Mouse (Mus musculus): ENCODE measurements around the gene Olfr666.
"Not testable (repeated sequence)": the region's sequence is repeated elsewhere in the genome, so short reads cannot be mapped to it uniquely, and the experiment has no call there.

The Olfr666 gene

DNA sequence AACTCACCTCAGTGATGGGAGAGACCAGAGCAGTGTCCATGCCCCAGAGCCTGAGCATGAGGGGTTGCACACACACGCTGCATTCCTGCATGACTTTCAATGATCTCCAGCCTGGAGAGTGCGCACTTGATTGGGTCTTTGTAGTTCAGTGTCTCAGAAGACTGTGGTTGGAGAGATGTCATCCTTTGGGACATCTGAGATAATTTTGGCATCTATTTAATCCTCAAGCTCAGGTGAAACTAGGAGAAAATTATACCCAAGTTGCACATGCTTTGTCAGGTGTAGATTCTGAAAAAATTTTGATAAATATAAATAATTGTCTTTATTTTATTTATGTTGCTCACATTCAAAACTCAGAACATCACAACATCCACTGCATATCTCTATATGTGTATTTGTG lies at the start of gene Olfr666:
Gene Olfr666, minus strand, starts transcription at position 101 of the 400 bp plus-strand sequence.
- DNase-seq = no peak

DNA sequence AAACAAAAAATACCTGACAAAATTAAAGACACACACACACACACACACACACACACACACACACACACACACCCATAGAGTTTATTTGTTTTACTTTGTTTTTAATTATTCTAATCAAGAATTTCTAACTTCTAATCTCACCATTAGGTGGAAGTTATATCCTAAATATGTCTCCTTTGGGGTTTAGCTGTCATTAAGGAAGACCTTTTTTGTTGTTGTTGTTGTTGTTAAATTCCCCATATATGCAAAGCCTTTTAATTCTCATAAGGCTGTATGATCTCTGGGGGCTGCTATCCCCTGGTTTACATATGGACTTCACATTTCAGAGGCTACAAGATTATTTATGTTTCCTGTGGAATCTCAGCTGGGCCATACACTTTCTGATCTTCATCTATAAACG lies 38.2 kb upstream of the Olfr666 start, which contains the start of gene Olfr669:
Gene Olfr669, plus strand, starts transcription at position 301 of the 400 bp plus-strand sequence.
- DNase-seq = no peak

DNA sequence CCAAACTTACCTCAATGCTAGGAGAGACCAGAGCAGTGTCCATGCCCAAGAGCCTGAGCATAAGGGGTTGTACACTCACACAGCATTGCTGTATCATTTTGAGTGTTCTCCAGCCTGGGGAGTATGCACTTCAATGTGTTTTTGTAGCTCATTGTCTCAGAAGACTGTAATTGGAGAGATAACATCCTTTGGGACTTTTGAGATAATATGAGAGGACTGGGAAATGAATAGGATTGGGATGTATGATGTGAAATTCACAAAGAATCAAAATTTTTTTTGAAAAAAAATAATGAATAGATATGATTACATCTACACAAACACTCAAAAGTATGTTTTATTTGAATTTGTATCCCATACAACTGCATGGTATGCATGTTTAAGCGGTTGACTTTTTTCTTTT lies 32.2 kb upstream of the Olfr666 start, which contains the start of gene Olfr668:
Gene Olfr668, minus strand, starts transcription at position 101 of the 400 bp plus-strand sequence.
- no peak for DNase-seq

DNA sequence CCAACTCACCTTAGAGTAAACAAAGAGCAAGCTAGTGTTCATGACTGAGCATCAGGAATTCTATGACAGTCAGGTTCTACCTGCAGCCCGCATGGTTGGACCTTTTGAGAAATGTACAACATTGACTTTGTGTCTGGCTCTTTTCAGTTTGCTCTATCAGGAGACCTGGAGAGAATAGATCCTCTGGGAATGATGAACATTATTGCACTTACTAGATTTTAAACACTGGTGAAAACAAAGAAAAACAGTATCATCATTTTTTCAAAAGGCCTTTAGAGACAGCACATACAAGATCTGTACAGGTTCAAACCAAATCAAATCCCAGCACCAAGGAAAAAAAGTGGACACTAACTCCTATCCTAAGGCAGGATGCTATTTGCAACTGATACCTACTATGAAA lies 25.6 kb upstream of the Olfr666 start, which contains the start of gene Olfr667:
Gene Olfr667, minus strand, starts transcription at position 101 of the 400 bp plus-strand sequence.
- DNase-seq = no peak

DNA sequence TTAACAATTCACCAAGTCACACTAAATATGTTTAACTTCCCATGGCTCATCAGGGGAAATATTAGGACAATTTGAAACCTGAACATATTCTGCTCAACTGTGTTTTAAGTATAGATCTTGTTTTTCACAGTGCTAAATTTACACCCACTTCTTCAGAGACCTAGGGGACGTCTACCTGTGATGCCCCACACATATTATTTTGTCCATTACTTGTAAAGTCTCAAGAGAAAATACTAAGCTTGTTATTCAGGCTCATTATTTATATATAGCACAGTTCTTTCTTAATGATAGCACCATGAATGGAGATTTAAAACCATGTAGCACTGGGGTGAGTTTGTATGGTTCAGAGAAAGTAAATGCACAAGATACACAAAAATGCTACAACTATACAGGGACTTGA lies 18.0 kb downstream of the Olfr666 start, which contains the start of gene Olfr665:
Gene Olfr665, plus strand, starts transcription at position 301 of the 400 bp plus-strand sequence.
- DNase-seq = no peak

DNA sequence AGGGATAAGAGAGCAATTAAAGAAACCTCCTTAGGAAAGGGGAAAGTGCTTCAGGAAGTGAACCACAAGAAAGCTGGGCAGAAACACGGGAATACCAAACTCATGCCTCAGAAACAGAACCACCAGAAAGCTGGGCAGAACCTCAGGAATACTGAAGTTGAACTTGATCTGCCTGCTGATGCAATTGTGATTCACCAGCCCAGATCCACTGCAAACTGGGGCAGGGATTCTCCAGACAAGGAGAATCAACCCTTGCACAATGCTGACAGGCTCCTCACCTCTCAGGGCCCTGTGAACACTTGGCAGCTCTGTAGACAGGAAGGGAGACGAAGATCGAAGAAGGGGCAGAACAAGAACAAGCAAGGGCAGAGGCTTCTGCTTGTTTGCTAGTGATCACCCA lies 34.4 kb downstream of the Olfr666 start:
- no peak for DNase-seq

DNA sequence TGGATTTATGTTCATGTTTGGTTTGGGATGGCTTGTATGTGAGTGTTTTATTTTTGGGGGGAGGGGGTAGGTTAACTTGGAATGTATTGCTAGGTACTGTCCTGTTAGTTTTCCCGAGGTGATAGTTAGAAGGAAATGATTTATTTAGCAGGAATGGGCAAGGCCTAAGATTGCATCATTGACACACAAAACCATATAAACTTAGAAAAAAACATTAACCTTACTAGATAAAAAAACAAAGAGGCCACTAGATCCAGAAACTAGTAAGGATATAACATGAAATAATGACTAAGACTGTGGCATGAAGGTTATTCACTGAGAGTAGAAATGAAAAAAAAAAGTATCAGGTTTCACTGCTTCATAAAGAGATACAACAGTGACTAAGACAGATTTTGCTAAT lies 38.1 kb downstream of the Olfr666 start:
- no peak for DNase-seq

DNA sequence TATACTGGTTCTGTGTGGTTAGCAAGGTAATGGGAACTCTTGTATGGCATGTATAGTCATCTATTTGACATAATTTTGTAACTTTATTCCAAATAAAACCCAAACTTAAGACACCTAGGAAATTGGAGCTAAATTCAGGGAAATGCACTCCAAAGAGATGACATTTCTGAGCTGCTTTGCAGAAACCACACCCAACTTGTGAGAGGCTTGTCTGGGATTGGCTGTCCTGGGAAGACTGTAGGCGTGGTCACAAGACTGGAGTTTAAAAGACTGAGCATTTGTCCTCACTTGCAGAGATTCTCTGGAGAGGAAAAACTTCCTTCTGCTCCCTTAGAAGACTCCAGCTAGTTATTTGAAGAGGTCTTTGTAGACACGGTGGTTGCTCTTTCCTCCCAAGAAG lies 39.0 kb downstream of the Olfr666 start, which contains the start of gene Usp17la:
Gene Usp17la, plus strand, starts transcription at position 301 of the 400 bp plus-strand sequence.
- DNase-seq = not testable (repeated sequence)

DNA sequence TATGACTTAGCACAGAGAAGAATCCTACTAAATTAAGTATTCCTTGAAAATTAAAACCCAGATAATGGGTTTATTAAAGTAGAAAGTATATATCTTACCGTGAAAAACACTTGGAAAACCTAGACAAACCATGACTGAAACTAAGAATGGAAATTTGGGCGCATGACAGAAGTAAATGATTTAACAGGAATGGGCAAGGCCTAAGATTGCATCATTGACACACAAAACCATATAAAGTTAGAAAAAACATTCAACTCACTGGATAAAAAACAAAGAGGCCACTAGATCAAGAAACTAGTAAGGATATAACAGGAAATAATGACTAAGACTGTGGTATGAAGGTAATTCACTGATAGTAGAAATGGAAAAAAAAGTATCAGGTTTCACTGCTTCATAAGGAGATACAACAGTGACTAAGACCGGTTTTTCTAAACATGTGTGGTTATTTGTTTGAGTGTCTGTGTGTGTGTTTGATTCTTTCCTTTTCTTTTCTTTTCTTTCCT lies 40.5 kb downstream of the Olfr666 start:
- no peak for DNase-seq

DNA sequence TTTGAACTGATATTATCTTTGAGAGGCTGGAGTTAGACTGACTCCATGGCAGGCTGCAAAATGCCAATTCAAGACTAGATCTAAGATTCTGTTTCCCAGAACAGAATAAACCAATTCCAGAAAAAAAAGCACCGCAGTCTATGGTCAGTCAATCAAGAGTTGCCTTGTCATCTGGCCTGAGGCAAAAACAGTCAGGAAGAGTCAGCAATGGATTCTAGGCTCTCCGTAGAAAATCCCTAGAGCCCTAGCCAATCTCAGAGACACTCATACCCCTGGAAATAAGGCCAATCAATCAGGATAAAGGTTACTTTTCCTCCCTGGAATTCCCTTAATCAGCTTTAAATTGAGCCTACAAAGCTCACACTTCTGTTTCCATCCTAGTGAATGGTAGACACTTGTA lies 44.2 kb downstream of the Olfr666 start:
- not testable (repeated sequence) for DNase-seq

DNA sequence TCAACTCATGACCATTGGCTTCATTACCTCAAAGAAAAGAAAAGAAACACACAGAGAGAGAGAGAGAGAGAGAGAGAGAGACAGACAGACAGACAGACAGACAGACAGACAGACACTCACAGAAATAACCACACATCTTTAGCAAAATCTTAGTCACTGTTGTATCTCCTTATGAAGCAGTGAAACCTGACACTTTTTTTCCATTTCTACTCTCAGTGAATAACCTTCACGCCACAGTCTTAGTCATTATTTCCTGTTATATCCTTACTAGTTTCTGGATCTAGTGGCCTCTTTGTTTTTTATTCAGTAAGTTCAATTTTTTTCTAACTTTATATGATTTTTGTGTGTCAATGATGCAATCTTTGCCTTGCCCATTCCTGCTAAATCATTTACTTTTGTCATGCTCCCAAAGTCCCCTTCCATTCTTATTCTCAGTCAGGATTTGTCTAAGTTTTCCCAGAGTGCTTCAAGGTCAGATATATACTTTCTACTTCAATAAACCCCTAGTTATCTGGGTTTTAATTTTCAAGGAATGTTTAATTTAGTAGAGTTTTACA lies 51.9 kb downstream of the Olfr666 start:
- no peak for DNase-seq

DNA sequence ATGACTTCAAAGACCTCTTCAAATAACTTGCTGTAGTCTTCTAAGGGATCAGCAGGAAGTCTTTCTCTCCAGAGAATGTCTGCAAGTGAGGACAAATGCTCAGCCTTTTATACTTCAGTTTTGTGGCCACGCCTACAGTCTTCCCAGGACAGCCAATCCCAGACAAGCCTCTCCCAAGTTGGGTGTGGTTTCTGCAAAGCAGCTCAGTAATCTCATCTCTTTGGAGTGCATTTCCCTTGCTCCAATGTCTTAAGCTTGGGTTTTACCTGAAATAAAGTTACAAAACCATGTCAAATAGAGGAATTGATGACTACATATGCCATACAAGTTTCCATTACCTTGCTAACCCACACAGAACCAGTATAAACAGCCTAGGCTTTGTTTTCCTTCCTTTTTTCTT lies 53.2 kb downstream of the Olfr666 start, which contains the start of gene Usp17lb:
Gene Usp17lb, minus strand, starts transcription at position 101 of the 400 bp plus-strand sequence.
- no peak for DNase-seq

Data from cerebellum, adult 11 months (tissue).